Mouse (Mus musculus) heart, embryonic 11.5 days (tissue): ENCODE results near the gene Magi2. TPM values are rescaled to one million over a fixed set of nuclear protein-coding genes. Genes with fewer than 3 reads are reported as not detected.

Source experiments
- ATAC-seq: fragments of 200-750 bp; cut with Nextera tagmentation; replicated peaks from 2 replicates; pipeline ENCODE4 v1.8.0; 2017; ENCODE audit warnings: moderate library complexity; ENCODE audit not compliant: insufficient number of reproducible peaks, low FRiP score, low TSS enrichment
- H3K27ac ChIP-seq: fragments of 300-500 bp; sonication (generic); 2 replicates; pipeline ENCODE4 v1.5.1; 2014; ENCODE audit warnings: mild to moderate bottlenecking, low read depth, low read length
- H3K27me3 ChIP-seq: fragments of 300-500 bp; sonication (generic); 2 replicates; pipeline ENCODE4 v1.6.1; 2014; ENCODE audit warnings: mild to moderate bottlenecking, low read length, mixed read lengths; ENCODE audit not compliant: control insufficient read depth, insufficient read depth
- H3K36me3 ChIP-seq: fragments of 300-500 bp; sonication (generic); 2 replicates; pipeline ENCODE4 v1.6.1; 2014; ENCODE audit warnings: mild to moderate bottlenecking, low read length, moderate library complexity, mixed read lengths; ENCODE audit not compliant: control insufficient read depth, insufficient read depth
- H3K4me1 ChIP-seq: fragments of 300-500 bp; sonication (generic); 2 replicates; pipeline ENCODE4 v1.6.1; 2014; ENCODE audit warnings: low read length; ENCODE audit not compliant: control insufficient read depth, insufficient read depth
- H3K4me2 ChIP-seq: fragments of 300-500 bp; sonication (generic); 2 replicates; pipeline ENCODE4 v1.6.1; 2014; ENCODE audit warnings: mild to moderate bottlenecking, moderate library complexity
- H3K4me3 ChIP-seq: fragments of 300-500 bp; sonication (generic); 2 replicates; pipeline ENCODE4 v1.5.1; 2014; ENCODE audit warnings: low read depth, low read length
- H3K9ac ChIP-seq: fragments of 300-500 bp; sonication (generic); 2 replicates; pipeline ENCODE4 v1.6.1; 2014; ENCODE audit warnings: mild to moderate bottlenecking, low read depth, low read length, moderate library complexity
- H3K9me3 ChIP-seq: fragments of 300-500 bp; sonication (generic); replicated peaks from 2 replicates; pipeline ENCODE4 v1.6.1; 2016; ENCODE audit warnings: low read length; ENCODE audit not compliant: control insufficient read depth
- WGBS: fragments of 180-500 bp; shearing (Covaris S2); extraction: QIAGEN DNeasy Blood & Tissue Kit; methylation state at CpG from one replicate; pipeline ENCODE4 v1.1.7; 2014; ENCODE audit not compliant: insufficient replicate concordance; 5-methylcytosine and 5-hydroxymethylcytosine counted together
- polyA plus RNA-seq: library from polyadenylated mRNA; unstranded; fragments of >200 nt; fragmentation: Nextera tagmentation; extraction: Ambion mirVana; gene quantifications from 2 replicates; pipeline ENCODE4 v1.2.1, GENCODE M21; 2014

Magi2 gene
- polyA plus RNA-seq, 1 experiment from 2014 or later: 2.5 TPM

DNA sequence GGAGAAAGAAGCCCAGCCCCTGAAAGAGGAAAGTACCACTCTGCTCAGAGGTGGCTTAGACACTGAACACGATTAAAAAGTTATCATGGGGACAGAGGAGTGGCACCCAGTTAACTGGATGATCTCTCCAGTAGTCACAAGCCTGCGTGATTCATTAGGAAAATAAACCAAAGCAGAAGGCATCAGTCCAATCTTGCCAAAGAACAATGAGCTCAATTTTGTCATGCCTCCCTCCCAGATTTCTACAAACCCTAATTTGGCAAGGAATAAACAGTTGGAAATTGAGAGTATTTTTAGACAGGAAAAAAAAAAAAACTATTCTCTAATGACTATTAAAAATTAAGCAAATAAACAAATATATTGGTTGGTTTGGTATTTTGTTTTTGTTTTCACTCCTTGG is 779.8 kb downstream of the Magi2 start:
- Histone ChIP-seq H3K4me2 (no peak overlapping the region), H3K4me1 (no peaks in the 10 kb centered on the region), H3K27ac (no peak overlapping the region), H3K9ac (no peak overlapping the region), H3K36me3 (no peaks in the 10 kb centered on the region), H3K9me3 (no peaks in the 10 kb centered on the region), H3K27me3 (no peaks in the 10 kb centered on the region), H3K4me3 (no peak overlapping the region)
- 71% methylated on average over 2 of the region's 2 CpGs for WGBS
- no peak for ATAC-seq

DNA sequence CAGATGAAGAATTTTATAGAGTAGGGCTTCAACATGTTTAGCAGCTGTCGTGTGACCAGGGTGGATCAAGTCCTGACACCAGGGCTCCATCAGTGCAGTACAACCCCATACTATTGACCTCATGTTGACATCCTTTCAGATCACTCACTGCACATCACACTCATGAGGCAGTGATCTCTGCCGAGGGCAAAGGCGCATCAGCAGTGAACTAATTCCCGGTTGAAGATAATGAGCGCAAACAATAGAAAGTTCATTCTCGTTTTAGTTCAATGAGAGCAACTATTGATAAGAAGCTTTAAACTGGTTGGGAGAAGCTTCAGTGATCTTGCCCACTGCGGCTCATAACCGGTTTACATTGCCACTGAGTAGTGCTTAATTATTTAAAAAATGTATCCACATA is 780.4 kb downstream of the Magi2 start:
- H3K4me1 ChIP-seq: no peaks in the 10 kb centered on the region
- H3K27me3 ChIP-seq: no peaks in the 10 kb centered on the region
- H3K36me3 ChIP-seq: no peaks in the 10 kb centered on the region
- ATAC-seq: no peak
- H3K4me2 ChIP-seq: no peak overlapping the region
- H3K27ac ChIP-seq: no peak overlapping the region
- H3K4me3 ChIP-seq: no peak overlapping the region
- no peaks in the 10 kb centered on the region for H3K9me3 ChIP-seq
- 82% methylated on average over 8 of the region's 8 CpGs for WGBS
- H3K9ac ChIP-seq: no peak overlapping the region

DNA sequence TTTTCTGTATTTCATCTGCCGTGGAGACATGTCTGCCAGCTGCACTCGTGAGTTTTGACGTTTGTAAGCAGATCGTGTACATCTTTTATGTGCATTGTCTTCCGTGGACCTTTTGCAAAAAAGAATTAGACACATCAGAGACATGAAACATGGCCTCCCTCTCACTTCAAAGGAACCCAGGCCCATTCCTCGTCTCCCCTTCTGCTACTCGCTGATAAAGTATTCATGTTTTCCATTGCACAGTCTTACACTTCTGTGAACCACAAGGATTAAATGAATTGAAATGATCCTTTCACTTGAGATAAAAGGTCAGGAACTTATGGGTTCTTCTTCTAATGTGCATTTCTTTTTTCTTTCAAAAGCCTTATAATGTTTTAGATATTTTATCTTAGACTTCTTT is 783.4 kb downstream of the Magi2 start:
- Histone ChIP-seq H3K9ac (no peak overlapping the region), H3K36me3 (no peaks in the 10 kb centered on the region), H3K4me2 (no peak overlapping the region), H3K4me1 (no peaks in the 10 kb centered on the region), H3K27me3 (no peaks in the 10 kb centered on the region), H3K9me3 (no peaks in the 10 kb centered on the region), H3K4me3 (no peak overlapping the region), H3K27ac (no peak overlapping the region)
- no peak for ATAC-seq
- WGBS: 77% methylated on average over 7 of the region's 7 CpGs

DNA sequence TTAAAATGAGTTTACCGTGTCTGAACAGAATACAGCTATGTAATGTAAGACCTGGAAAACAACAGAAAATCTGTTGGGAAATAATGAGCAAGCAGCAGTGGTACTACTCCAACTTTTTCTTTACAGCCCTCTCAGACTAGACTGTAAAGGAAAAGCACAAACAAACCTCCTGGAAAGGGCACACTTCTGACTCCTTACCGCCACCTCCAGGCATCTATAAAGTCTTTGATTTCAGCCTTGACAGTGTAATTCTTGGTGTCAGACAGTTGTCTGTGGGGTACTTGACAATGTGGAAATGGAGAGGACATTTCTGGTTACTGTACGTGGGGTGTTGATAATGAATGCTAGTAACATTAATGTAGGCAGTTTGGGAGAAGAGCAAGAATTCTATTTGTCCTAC is 791.2 kb downstream of the Magi2 start:
- no peak for ATAC-seq

DNA sequence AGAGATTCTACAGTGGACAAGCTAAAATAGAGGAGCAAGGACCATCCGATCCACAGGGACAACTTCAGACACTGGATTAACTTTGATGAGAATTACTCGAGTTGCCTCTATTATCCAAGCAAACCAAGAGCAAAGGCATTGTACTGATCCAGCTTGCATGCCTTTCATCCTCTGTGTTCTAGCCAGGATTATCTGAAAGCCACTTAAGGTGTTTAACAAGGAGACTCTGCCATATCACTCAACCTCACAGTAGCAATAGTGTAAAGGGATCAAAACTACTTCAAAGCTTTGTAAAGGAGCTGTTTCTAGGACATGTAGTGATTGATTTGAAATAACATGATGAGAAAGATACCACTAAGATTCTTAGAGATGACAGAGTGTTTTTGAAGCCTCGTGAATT is 819.8 kb downstream of the Magi2 start:
- H3K4me1 ChIP-seq: no peaks in the 10 kb centered on the region
- H3K27ac ChIP-seq: no peak overlapping the region
- H3K36me3 ChIP-seq: no peaks in the 10 kb centered on the region
- no peaks in the 10 kb centered on the region for H3K27me3 ChIP-seq
- no peak overlapping the region for H3K4me3 ChIP-seq
- no peak overlapping the region for H3K9ac ChIP-seq
- H3K4me2 ChIP-seq: no peak overlapping the region
- no peak for ATAC-seq
- 65% methylated on average over 3 of the region's 3 CpGs for WGBS
- no peaks in the 10 kb centered on the region for H3K9me3 ChIP-seq

More for the DNA sequence above, 791.2 kb downstream of the Magi2 start:
- Histone ChIP-seq H3K36me3 (no peaks in the 10 kb centered on the region), H3K9ac (no peak overlapping the region), H3K4me3 (no peak overlapping the region), H3K4me2 (no peak overlapping the region), H3K27me3 (no peaks in the 10 kb centered on the region), H3K27ac (no peak overlapping the region), H3K9me3 (no peaks in the 10 kb centered on the region), H3K4me1 (no peaks in the 10 kb centered on the region)
- 60% methylated on average over 3 of the region's 3 CpGs for WGBS

DNA sequence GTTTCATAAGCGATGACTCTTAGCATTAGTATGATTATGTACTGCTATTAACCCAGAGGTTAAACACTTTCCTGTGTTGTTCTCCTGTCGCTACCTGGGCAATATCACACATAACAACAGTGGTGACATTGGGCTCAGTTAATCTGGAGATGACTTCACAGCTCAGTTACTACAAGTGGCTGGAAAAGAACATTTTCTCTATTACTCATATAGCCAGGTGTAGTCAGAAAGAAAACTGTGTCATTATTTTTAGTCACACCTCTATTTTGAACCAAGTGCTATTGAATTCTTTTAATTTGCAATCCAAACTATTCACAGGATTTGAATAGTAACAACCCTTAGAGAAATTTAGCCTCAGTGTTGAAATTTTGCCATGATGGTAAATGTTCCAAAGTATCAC is 821.5 kb downstream of the Magi2 start:
- H3K36me3 ChIP-seq: no peaks in the 10 kb centered on the region
- no peaks in the 10 kb centered on the region for H3K27me3 ChIP-seq
- H3K9me3 ChIP-seq: no peaks in the 10 kb centered on the region
- no peak overlapping the region for H3K4me3 ChIP-seq
- H3K4me2 ChIP-seq: no peak overlapping the region
- no peaks in the 10 kb centered on the region for H3K4me1 ChIP-seq
- WGBS: 94% methylated on average over 2 of the region's 2 CpGs
- no peak for ATAC-seq
- no peak overlapping the region for H3K9ac ChIP-seq
- no peak overlapping the region for H3K27ac ChIP-seq

DNA sequence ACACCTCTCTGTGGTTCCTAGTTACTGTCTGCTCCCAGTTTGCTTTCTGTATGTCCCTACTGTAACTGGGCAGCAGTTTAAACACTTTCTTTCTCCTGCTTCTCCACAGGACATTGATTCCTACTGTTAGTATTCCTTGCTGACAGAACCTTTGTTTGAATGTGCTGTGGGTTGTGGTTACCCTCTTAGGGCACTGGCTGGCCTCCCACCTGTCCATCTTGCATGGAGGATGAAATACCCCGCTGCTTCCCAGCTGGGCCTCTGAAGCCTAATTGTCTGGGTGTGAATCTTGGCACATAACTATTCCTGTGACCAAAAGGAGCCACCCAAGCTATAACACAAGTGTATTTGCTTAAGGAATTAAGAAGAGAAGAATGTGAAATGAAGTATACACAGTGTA is 823.4 kb downstream of the Magi2 start:
- Histone ChIP-seq H3K4me3 (no peak overlapping the region), H3K9me3 (no peaks in the 10 kb centered on the region), H3K4me2 (no peak overlapping the region), H3K27me3 (no peaks in the 10 kb centered on the region), H3K4me1 (no peaks in the 10 kb centered on the region), H3K36me3 (no peaks in the 10 kb centered on the region), H3K27ac (no peak overlapping the region), H3K9ac (no peak overlapping the region)
- no peak for ATAC-seq
- 40% methylated on average over 1 of the region's 1 CpGs for WGBS

DNA sequence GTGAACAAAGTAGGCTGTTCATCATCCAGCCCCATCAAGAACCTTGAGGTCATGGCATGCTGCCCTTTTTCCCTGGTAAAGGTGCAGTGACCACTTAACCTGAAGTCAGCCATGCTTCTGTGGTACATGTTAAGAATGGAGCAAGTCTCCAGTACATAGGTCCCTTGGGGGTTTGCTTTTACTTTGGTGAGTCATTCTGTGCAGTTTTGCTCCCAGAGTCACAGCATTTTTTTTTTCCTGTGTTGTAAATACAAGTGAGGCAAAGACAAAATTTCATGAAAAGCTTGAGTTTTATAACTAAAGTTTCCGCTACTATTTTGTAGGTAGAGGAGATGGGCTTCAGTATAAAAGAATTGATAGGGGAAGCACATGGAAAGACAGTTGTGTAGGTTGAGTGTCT is 828.2 kb downstream of the Magi2 start:
- no peak overlapping the region for H3K4me2 ChIP-seq
- ATAC-seq: no peak
- no peaks in the 10 kb centered on the region for H3K4me1 ChIP-seq
- no peaks in the 10 kb centered on the region for H3K9me3 ChIP-seq
- no peak overlapping the region for H3K27ac ChIP-seq
- no peak overlapping the region for H3K9ac ChIP-seq
- no peaks in the 10 kb centered on the region for H3K27me3 ChIP-seq
- H3K36me3 ChIP-seq: no peaks in the 10 kb centered on the region
- WGBS: 83% methylated on average over 1 of the region's 1 CpGs
- H3K4me3 ChIP-seq: no peak overlapping the region

DNA sequence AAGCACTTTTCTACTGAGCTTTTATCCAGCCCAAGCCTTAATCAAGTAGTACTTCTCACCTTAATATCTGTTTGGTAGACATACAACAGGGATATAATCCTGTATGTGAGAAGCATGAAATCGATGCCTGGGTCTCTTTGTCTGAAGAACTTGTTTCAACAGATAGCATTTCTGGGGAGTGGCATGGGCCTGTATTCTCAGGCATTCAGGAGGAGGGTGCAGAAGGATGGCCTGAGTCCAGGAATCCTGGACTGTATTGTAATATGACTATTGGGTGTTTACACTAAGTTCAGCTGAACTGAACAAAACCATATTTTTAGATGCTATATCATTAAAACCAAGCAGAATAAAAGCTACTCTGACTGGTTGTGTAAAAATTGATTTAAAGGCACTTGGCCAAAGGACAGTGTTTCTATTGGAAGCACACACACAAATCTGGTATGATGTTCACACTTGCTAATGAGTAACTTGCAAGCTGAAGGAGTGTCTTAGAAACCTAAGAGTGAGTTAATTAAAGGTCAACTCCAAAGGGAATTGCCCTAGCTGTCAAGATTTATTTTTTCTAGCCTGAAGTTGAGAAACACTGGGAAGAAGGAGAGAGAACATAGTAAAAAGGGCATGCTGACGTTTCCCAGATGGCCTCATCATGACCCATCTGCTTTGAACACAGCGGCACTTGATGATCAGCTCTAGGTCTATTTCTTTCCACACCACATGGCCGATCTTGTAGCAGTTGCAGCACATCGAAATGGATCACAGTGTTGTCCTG is 829.4 kb downstream of the Magi2 start:
- WGBS: 48% methylated on average over 5 of the region's 5 CpGs

More for the DNA sequence above, 829.4 kb downstream of the Magi2 start:
- no peaks in the 10 kb centered on the region for H3K9me3 ChIP-seq
- no peaks in the 10 kb centered on the region for H3K36me3 ChIP-seq
- no peak for ATAC-seq
- no peak overlapping the region for H3K4me3 ChIP-seq
- H3K4me2 ChIP-seq: no peak overlapping the region
- no peaks in the 10 kb centered on the region for H3K27me3 ChIP-seq
- no peak overlapping the region for H3K9ac ChIP-seq
- H3K27ac ChIP-seq: no peak overlapping the region
- H3K4me1 ChIP-seq: no peaks in the 10 kb centered on the region
